Mouse (Mus musculus): ENCODE data around the gene Pak1. TPM values are rescaled to one million over a fixed set of nuclear protein-coding genes. Genes with fewer than 3 reads are reported as not detected.
"Not testable (repeated sequence)": the region's sequence is repeated elsewhere in the genome, so short reads cannot be mapped to it uniquely, and the experiment has no call there.

The Pak1 gene
- polyA plus RNA-seq, 1 experiment from 2014 or later = 4.6 TPM

DNA sequence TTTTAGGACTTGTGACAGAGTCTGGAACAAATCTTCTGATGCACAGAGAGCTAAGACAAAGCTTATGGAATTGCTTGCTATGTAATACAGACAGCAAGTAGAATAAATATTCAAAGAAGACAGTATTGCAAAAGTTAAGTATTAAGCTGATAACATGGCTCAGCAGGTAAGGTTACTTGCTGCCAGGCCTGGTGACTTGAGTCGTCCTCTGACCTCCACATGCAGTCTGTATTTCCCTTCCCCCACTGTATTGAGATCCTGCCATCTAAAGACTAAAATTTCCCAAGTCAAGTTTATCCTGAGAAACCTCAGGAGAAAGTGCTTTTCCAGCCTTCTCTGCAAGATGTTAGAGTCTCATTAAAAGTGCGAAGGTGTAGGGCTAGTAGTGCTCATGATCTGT is 40.8 kb downstream of the Pak1 start:
- H3K4me3 ChIP-seq = no peak overlapping the region
- no peak for ATAC-seq (ENCODE audit: extremely low read depth, insufficient number of reproducible peaks, low FRiP score, low TSS enrichment)
- WGBS = 75% methylated on average over 2 of the region's 2 CpGs

DNA sequence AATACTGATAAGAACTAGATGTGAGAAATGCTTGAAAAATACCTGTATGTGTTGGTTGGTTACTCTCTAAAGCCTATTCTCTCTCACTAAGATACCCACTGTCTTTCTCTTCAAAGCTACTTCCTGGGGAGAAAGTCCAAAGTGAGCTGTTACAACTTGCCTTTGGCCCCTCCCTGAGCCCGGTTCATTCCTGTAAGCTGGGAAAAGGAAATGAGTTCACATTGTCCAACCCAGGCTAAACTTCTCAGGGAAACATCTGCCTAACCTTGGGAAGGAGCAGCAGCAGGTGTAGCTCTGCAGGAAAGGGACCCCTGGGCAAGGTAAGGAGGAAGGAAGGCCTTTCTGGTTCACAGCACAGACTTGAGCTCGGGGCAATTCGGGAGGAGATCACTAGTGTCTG is 42.4 kb downstream of the Pak1 start:
- no peak for ATAC-seq (ENCODE audit: extremely low read depth, insufficient number of reproducible peaks, low FRiP score, low TSS enrichment)
- no peak overlapping the region for H3K4me3 ChIP-seq
- H3K9ac ChIP-seq = no peak overlapping the region
- H3K9me3 ChIP-seq = no peaks in the 10 kb centered on the region
- H3K4me2 ChIP-seq = no peak overlapping the region
- H3K4me1 ChIP-seq = no peaks in the 10 kb centered on the region
- no peak overlapping the region for H3K27ac ChIP-seq (replicated peaks)
- H3K36me3 ChIP-seq = no peaks in the 10 kb centered on the region
- 70% methylated on average over 3 of the region's 3 CpGs for WGBS
- H3K27me3 ChIP-seq (replicated peaks) = no peaks in the 10 kb centered on the region

More for the DNA sequence above, 40.8 kb downstream of the Pak1 start:
- Histone ChIP-seq H3K4me1 (no peaks in the 10 kb centered on the region), H3K9ac (no peak overlapping the region), H3K27ac (replicated peaks) (no peak overlapping the region), H3K4me2 (no peak overlapping the region), H3K27me3 (replicated peaks) (no peaks in the 10 kb centered on the region), H3K9me3 (no peaks in the 10 kb centered on the region), H3K36me3 (no peaks in the 10 kb centered on the region)

DNA sequence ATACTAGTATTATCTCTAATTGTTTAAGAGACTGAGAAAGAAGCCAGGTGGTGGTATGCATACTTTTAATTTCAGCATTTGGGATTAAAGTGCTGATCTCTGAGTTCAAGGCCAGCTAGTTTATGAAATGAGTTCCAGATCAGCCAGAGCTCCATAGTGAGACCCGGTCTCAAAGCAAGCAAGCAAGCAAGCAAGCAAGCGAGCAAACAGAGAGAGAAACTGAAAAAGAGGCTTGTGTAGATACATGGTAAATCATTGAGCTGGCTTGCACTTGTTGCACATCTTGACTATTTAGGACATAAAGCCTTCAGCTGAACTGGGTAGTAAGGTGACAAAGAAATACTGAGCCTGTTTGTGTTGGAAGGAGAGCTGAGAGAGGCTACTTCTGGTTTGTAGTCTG is 44.6 kb downstream of the Pak1 start:
- Histone ChIP-seq H3K4me3 (no peak overlapping the region), H3K27ac (replicated peaks) (no peak overlapping the region), H3K4me1 (no peaks in the 10 kb centered on the region), H3K27me3 (replicated peaks) (no peaks in the 10 kb centered on the region), H3K9ac (no peak overlapping the region), H3K4me2 (no peak overlapping the region), H3K36me3 (no peaks in the 10 kb centered on the region), H3K9me3 (no peaks in the 10 kb centered on the region)
- ATAC-seq (ENCODE audit: extremely low read depth, insufficient number of reproducible peaks, low FRiP score, low TSS enrichment) = no peak
- 78% methylated on average over 2 of the region's 2 CpGs for WGBS

GRCm38 (mm10) chr7:97838574-97838973 is 50.2 kb downstream of the Pak1 start:
- H3K4me3 ChIP-seq = no peak overlapping the region
- H3K36me3 ChIP-seq = no peaks in the 10 kb centered on the region
- H3K9me3 ChIP-seq = no peaks in the 10 kb centered on the region
- no peak overlapping the region for H3K27ac ChIP-seq (replicated peaks)
- no peak for ATAC-seq (ENCODE audit: extremely low read depth, insufficient number of reproducible peaks, low FRiP score, low TSS enrichment)
- H3K27me3 ChIP-seq (replicated peaks) = no peaks in the 10 kb centered on the region
- no peak overlapping the region for H3K4me2 ChIP-seq
- peaks cover 7% of the 10 kb centered on the region for H3K4me1 ChIP-seq
- no peak overlapping the region for H3K9ac ChIP-seq

DNA sequence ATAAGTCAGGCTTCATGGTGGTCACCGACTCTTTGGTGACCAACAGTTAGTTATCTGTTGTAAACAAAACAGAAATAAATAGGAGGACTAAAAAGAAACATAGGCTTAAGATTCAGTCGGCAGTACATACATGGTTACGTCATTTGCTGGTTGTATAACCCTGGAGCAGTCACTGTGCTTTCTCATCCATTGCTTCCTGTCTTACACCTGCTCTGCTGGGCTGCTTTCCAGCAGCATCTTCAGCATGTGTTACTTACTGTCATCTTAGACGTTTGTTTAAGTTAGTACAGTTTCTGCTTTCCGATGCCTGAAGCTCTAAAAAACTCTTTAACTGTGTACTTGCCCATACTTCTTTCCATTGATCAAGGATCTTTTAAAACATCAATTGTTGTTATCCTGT is 53.0 kb downstream of the Pak1 start:
- Histone ChIP-seq H3K4me3 (no peak overlapping the region), H3K36me3 (no peaks in the 10 kb centered on the region), H3K4me1 (peaks cover 7% of the 10 kb centered on the region), H3K27me3 (replicated peaks) (no peaks in the 10 kb centered on the region), H3K9ac (no peak overlapping the region), H3K4me2 (no peak overlapping the region), H3K27ac (replicated peaks) (no peak overlapping the region), H3K9me3 (no peaks in the 10 kb centered on the region)
- no peak for ATAC-seq (ENCODE audit: extremely low read depth, insufficient number of reproducible peaks, low FRiP score, low TSS enrichment)
- WGBS = 76% methylated on average over 5 of the region's 5 CpGs

- Histone ChIP-seq H3K9ac (peak overlapping the region; percentile 80), H3K36me3 (no peaks in the 10 kb centered on the region), H3K4me3 (peak overlapping the region; percentile 55), H3K27ac (replicated peaks) (no peak overlapping the region), H3K4me1 (peaks cover 7% of the 10 kb centered on the region), H3K4me2 (peak overlapping the region; percentile 80), H3K9me3 (no peaks in the 10 kb centered on the region), H3K27me3 (replicated peaks) (no peaks in the 10 kb centered on the region)
- ATAC-seq (ENCODE audit: extremely low read depth, insufficient number of reproducible peaks, low FRiP score, low TSS enrichment) = no peak
- 54% methylated on average over 2 of the region's 2 CpGs for WGBS
These were observed 54.0 kb downstream of the Pak1 start for GRCm38 (mm10) chr7:97842332-97842731.

DNA sequence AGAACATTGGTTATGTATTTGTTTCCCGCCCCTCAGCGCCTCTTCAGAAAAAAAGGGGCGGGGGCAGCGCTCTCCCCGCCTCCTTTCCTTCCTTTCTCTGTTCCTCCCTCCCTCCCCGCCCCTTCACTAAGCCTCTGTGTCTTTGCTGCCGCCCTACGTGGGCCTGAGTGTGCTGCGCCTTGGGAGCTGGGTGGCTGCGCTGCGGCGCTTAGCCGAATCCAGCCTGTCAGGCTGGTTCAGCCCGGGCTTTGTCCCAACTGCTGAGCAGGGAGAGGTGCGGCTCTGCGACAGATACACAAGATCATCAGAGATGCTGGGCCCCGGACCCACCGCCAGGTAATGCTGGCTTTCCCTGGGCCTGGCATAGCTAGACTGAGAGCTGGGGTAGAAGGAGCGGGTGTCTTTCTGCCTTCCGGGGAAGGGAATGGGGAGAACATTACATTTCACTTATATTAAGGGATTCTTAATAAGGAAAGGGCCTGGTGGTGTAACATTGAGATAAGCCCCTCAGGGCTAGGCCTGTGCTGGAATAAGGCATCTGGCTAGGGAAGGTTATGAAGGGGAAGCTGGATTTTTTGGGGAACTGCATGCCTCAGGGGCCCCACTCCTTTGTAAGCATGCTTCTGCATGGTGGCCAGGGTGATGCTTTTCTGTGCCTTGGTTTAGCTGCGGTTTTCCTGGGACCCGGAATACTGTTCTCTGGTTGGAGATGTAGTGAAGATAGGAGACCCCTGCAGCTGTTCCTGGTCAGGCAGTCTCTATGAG is 54.6 kb downstream of the Pak1 start:
- peak; percentile 61; the same call in 1 of the 2 replicates for ATAC-seq (ENCODE audit: extremely low read depth, insufficient number of reproducible peaks, low FRiP score, low TSS enrichment)
- H3K9me3 ChIP-seq = no peaks in the 10 kb centered on the region
- H3K4me1 ChIP-seq = peaks cover 7% of the 10 kb centered on the region
- no peak overlapping the region for H3K27ac ChIP-seq (replicated peaks)
- peak overlapping the region; percentile 55 for H3K4me3 ChIP-seq
- peak overlapping the region; percentile 80 for H3K9ac ChIP-seq
- H3K36me3 ChIP-seq = no peaks in the 10 kb centered on the region
- WGBS = 9% methylated on average over 21 of the region's 22 CpGs
- H3K27me3 ChIP-seq (replicated peaks) = no peaks in the 10 kb centered on the region
- H3K4me2 ChIP-seq = peak overlapping the region; percentile 80

DNA sequence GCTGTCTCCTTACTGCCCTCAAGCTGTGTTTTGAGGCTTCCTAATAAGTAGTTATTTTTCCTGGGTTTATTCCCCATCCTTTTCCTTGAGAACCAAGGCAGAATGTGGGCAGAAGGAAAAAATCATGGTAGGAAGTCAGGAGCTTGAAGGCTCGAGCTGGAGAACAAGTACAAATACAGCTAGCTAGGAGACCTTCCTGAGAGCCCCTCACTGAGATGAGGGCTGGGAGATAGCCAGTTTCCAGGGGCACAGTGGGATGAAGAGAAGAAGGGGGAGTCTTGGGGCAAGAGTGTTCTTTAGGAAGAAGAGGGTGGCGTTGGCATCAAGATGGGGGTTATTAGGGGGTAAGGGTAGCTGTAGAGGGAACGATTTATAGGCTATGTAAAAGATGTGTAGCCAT is 56.1 kb downstream of the Pak1 start:
- no peak for ATAC-seq (ENCODE audit: extremely low read depth, insufficient number of reproducible peaks, low FRiP score, low TSS enrichment)
- Histone ChIP-seq H3K4me2 (no peak overlapping the region), H3K9ac (no peak overlapping the region), H3K27me3 (replicated peaks) (no peaks in the 10 kb centered on the region), H3K4me1 (peaks cover 7% of the 10 kb centered on the region), H3K36me3 (no peaks in the 10 kb centered on the region), H3K27ac (replicated peaks) (no peak overlapping the region), H3K4me3 (no peak overlapping the region), H3K9me3 (no peaks in the 10 kb centered on the region)
- WGBS = 59% methylated on average over 3 of the region's 3 CpGs

- WGBS = 43% methylated on average over 2 of the region's 2 CpGs
- Histone ChIP-seq H3K4me3 (no peak overlapping the region), H3K27me3 (replicated peaks) (no peaks in the 10 kb centered on the region), H3K27ac (replicated peaks) (no peak overlapping the region), H3K9me3 (no peaks in the 10 kb centered on the region), H3K9ac (no peak overlapping the region), H3K36me3 (no peaks in the 10 kb centered on the region), H3K4me2 (no peak overlapping the region), H3K4me1 (peaks cover 7% of the 10 kb centered on the region)
- no peak for ATAC-seq (ENCODE audit: extremely low read depth, insufficient number of reproducible peaks, low FRiP score, low TSS enrichment)
These were observed 57.2 kb downstream of the Pak1 start for GRCm38 (mm10) chr7:97845546-97845945.

DNA sequence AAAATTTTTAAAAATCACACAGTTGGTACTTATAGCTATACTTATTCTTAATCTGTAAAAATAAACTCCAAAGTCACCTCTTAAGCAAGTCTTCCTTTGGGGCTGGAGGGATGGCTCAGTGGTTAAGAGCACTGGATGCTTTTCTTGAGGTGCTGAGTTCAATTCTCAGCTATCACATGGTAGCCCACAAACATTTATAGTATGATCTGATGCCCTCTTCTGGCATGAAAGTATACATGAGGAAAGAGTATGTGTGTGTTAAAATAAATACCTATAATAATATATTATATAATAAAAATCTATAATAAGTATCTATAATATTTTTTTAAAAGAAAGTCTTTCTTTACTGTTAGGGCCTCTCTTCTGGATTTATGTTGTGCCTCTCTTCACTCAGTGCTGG is 58.2 kb downstream of the Pak1 start:
- Histone ChIP-seq H3K4me2 (no peak overlapping the region), H3K27me3 (replicated peaks) (no peaks in the 10 kb centered on the region), H3K9ac (no peak overlapping the region), H3K9me3 (no peaks in the 10 kb centered on the region), H3K4me1 (peaks cover 7% of the 10 kb centered on the region), H3K27ac (replicated peaks) (no peak overlapping the region), H3K36me3 (no peaks in the 10 kb centered on the region), H3K4me3 (no peak overlapping the region)
- ATAC-seq (ENCODE audit: extremely low read depth, insufficient number of reproducible peaks, low FRiP score, low TSS enrichment) = no peak

DNA sequence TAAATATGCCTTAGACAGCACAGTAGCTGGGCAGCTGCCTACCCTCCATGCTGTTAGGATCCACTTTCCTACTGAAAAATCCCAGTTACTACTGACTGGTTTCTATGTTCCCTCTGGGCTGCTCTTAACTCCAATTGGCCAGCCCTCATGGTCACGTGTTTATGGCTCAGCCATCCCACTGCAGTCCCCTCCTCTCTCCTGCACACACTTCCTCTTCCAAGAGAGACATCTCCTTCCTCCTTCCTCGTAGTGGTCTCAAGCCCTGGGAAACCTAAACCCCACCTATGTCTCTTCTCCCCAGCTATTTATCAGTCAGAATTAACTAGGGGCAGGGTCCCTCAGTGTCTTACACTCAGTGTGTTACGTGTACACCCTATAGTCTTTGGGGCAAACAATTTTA is 61.2 kb downstream of the Pak1 start:
- not testable (repeated sequence) for H3K9me3 ChIP-seq; H3K9ac ChIP-seq; H3K27ac ChIP-seq (replicated peaks); H3K4me3 ChIP-seq; H3K4me2 ChIP-seq; H3K4me1 ChIP-seq; ATAC-seq (ENCODE audit: extremely low read depth, insufficient number of reproducible peaks, low FRiP score, low TSS enrichment); H3K27me3 ChIP-seq (replicated peaks); H3K36me3 ChIP-seq
- 66% methylated on average over 3 of the region's 3 CpGs for WGBS

GRCm38 (mm10) chr7:97850331-97850730 is 62.0 kb downstream of the Pak1 start:
- H3K36me3 ChIP-seq = no peaks in the 10 kb centered on the region
- no peak overlapping the region for H3K4me3 ChIP-seq
- H3K4me1 ChIP-seq = no peaks in the 10 kb centered on the region
- H3K27me3 ChIP-seq (replicated peaks) = no peaks in the 10 kb centered on the region
- H3K4me2 ChIP-seq = no peak overlapping the region
- H3K9ac ChIP-seq = no peak overlapping the region
- 68% methylated on average over 3 of the region's 3 CpGs for WGBS
- H3K9me3 ChIP-seq = no peaks in the 10 kb centered on the region
- H3K27ac ChIP-seq (replicated peaks) = no peak overlapping the region
- ATAC-seq (ENCODE audit: extremely low read depth, insufficient number of reproducible peaks, low FRiP score, low TSS enrichment) = no peak
